Mouse (Mus musculus) mature B cell (primary cell): ENCODE data around the gene Chchd3.

Experiments
- in situ Hi-C: fragments of 300-500 bp; cut with MboI; formaldehyde crosslinking; loops from 2 replicates; pipeline ENCODE4 v1.14.3; 2019

Chchd3 gene

DNA sequence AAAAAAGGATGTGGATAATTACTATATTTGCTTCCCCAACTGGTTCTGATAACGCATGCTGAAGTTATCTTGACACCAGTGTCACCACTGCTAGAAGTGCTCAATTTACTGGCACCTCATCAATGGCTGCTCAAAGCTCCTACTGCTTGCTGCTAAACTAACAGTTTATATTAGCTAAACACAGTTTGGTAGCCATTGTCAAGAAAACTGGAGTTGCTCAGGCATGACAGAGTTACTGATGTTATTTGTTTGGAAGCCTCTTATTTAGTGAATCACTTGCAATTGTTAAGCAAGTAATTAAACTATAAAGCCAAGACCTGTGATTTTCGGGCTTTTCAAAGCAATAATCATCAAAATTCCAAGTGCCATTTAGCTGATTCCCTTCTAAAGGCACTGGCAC, 123.7 kb downstream of the Chchd3 start:
- in situ Hi-C loops, result no loop called here

DNA sequence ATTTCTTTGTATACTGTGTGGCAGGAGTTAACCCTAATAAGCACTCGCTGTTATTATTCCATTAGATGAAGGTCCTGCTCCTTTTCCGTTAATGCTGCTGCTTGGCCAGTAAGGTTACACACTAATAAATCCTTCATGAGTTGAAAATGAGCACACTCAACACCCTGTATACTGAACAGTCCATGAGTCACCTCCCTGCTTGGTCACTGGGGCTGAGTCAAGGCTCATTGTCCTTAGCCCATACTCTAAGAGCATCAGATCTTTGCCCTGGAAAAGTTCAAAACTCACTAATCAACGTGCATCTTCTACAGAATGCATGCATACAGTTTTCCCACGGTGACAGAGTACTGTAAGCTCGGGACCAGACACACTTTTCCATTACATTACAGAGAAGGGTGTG, 124.5 kb downstream of the Chchd3 start:
- in situ Hi-C loops, result no loop called here

DNA sequence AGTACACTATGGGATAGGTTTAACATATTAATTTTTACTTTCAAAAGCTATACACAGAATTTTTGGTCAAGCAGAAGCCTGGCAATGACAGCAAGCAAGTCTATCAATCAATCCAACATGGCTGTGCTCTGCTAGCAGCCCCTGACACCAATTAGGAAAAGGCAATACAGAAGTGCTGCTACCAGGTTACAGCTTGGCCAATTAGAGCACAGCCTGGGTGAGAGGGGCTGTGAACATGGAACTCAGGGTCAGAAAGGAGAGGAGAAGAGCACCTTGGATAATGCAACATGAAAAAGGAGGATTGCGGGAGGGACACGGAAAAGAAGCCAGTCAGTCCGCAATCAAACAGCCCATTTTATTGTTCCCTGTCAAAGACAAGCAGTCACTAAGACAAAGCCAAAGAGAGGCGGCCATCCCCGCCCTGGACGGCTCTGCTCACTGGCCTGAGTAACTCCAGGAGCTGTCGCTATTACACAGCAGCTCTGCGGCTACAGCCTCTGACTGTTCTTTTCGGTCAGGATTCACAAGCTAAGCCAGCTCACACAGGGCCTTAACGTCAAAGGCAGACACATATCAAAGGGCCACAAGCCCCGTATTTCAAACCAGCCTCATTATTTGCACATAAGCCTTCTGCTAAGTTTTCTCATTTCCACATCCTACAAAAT, 128.8 kb downstream of the Chchd3 start:
- in situ Hi-C loops, result no loop called here

- in situ Hi-C loops, result no loop called here
Measured at GRCm38 (mm10) chr6:32922391-32922790, 137.7 kb downstream of the Chchd3 start.

DNA sequence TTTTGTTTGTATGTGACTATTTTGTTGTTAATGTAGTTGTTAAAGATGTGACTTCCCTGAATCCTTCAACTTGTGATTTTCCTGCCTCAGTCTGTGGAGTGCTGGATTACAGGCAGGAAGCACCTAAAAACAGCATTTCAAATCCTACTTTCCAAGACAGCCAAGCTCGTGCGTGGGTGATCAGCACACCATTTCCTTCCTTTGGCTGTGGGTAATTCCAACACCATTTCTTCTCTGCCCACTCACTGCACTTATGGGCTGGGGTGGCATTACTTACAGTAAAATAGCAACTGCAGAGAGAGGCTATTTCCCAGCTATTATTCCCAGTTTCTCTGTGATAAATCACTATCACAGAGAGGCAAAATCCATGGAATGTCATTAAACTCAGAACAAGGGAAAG, 140.0 kb downstream of the Chchd3 start:
- in situ Hi-C loops, result no loop called here

- in situ Hi-C loops, result no loop called here
Measured at GRCm38 (mm10) chr6:32910692-32911091, 149.4 kb downstream of the Chchd3 start.

DNA sequence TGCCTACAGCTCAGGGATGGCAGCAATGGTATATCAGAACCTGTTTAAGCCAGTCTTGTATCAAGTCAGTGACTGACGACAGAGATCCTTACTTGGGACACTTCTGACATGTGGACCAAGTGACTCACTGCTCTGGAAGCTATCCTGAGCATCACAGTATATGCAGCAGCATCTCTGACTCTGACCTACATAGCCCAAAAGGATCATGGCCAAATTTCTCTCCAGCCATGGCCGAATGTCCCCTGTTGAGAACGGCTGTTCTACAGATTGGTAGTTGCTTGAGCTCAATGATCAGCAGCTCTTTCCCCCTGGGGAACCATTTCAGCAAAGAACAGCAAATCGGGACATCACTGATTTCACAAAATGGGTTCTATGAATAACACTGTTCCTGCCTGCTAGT, 161.0 kb downstream of the Chchd3 start:
- in situ Hi-C loops, result no loop called here

DNA sequence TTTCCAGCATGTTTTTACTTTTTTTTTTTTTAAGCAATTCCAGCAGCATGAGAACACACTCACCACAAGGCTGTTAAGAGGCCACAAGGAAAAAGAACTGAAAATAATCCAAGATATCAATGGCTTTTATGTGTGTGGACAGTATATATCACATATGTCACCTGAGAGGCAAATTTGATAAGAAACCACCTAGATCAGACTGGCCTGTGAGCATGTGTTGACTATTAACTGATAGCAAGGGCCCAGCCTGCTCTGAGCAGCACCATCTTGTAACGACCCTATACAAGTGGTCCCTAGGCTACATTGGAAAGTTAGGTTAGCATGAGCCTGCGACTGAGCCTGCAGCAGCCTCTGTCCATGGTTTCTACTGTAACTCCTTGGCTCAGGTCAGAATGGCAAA, 166.0 kb downstream of the Chchd3 start:
- in situ Hi-C loops, result no loop called here

- in situ Hi-C loops, result no loop called here
Measured at GRCm38 (mm10) chr6:32890726-32891125, 169.3 kb downstream of the Chchd3 start.

DNA sequence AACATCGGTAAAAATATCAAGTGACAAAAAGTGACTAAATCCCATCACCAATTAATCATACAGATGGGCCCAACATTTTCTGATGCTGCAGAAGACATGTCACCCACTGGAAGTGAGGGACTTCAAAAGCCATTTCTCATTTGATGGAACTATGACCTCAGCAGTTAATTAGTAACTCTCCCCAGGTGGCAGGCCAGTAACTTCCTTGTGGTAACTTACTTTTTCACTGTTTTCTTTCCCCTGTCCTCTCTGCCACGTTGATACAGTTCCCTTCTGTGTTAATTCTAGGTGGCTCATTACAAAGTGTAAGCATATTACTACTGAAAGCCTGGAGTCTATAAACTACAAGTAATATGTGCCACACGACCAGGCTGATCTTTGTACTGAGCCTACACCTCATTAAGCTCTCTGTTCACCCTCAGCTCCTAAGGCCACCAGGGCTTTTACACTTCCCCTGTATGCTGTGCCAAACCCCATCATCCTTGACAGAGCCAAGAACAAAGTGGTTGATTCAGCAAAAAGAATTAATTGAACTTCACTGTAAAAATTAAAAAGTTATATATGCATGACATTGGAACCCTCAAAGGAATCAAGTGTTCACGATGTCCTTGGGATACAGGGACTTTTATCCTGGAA, 171.0 kb downstream of the Chchd3 start:
- in situ Hi-C loops, result no loop called here

DNA sequence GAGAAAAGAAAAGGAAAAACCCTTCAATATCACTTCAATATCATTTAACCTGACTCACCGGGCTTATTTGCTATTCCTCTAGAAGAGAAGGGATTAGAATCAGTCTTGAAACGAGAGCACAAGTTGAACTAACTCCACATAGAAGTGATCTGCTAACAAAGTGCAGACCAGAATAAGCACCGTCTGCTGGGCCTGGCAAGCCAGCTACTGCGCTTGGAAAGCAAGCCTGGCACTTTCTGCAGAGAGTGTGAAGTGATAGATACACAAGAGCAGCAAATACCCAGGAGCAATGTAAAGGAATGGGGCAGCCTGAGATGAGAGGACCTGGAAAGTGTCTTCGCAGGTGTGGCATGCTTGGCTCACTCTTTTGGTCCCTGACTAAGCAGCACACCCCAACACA, 181.5 kb downstream of the Chchd3 start:
- in situ Hi-C loops, result no loop called here

- in situ Hi-C loops, result no loop called here
Measured at GRCm38 (mm10) chr6:32874176-32874575, 185.9 kb downstream of the Chchd3 start.

DNA sequence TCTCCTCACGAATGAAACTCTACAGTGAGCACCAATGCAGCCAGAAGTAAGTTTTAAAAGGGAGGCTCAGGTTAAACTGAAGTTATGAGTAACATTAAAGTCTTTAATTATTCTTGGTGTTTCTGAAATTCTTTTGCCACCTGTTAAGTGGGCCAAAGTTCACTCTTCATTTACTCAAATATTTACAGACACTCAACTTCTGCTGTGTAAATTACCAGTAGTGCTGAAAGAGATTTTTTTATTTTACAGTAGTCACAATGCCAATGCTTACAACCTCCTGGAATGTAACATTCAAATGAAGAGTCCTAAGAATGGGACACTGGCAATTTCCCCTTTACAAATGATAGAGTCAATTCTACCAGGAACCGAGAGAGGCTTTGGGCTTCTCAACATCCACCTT, 187.3 kb downstream of the Chchd3 start:
- in situ Hi-C loops, result no loop called here

DNA sequence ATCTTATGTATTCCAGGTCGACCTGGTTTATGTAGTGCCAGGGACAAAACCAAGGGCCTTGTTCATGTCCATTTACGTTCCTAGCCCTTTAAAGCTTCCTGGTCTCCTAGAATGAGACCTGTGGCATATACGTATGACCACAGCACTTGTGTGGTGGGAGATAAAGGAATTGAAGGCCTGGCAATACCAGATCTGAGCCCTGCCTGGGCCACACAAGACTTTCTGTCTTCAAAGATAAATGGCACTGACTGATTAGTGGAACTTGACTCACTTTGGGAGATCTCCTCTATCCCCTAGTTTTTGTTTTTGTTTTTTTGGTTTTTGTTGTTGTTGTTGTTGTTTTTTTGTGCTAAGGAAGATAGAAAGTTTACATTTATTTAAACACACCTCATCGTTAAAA, 209.1 kb downstream of the Chchd3 start:
- in situ Hi-C loops, result no loop called here

DNA sequence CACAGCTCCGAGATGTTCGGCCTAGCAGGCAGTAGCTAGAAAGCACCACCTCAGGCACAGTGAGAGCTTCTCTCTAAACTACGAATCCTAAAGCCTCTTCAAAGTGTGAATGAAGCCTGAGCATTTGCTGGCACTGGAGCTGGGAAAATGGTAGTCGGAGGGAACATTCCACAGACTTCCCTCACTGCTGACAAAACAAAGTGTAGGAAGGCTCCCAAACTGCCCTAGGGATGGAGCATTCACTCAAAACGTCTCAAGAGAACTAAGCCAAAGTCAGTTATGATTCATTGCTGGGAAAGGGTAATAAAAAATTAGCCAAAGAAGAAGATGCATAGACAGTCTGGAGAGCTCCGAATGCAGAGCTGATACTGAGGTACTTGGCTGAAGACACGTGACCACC, 211.1 kb downstream of the Chchd3 start:
- in situ Hi-C loops, result no loop called here

DNA sequence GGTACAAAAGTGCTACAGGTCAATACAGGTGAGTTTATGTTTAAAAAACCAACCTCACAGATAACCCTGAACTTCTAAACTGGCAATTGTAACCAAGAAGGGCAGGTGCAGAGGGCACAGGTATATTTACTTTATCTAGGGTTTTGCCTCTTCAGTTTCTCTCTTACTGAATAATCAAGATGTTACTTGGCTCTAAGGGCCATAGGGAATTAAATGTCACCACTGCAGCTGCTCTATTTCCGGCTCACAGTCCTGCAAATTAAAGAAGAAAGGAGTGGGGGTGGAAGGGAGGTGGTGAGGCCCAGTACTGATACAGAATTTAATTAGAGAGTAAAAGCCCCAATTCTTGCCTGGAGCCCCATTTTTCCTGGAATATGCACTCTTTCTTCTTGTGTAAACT, 214.6 kb downstream of the Chchd3 start:
- in situ Hi-C loops, result no loop called here

GRCm38 (mm10) chr6:32837939-32838301, 222.1 kb downstream of the Chchd3 start:
- in situ Hi-C loops, result no loop called here

DNA sequence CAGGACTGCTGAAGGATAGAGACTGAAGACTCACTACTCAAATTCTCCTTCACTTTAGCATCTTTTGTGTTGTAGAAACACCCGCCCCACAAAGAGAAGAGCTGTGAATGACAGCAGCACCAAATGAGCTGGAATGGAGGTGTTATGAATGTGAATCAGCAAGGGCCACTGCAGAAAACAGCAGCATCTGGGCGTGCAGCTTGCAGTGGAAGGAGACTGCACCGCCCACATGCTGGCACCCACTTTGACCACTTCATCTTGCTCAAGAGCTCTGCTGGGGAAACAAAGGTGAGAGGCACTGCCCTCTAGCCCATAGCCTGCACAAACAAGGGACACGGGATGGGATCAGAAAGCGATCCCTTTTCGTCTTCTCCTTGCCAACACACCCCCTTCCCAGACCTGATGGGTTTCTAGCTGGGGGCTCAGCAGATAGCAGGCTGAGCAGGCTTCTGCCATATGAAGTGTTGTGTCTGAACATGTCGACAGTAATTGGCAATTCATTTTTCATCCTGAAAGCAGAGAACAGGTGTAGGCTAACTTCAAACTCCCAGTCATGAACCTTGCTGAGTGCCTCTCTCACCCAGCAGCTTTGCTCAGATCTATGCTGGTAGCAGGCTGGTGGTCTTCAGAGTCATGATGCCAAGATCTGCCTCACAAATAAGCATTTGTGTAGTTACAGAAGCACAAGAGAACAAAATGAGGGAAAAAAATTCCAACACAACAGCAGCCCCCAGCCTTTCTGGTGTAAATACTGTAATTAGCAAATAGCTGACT, 222.7 kb downstream of the Chchd3 start:
- in situ Hi-C loops, result no loop called here

DNA sequence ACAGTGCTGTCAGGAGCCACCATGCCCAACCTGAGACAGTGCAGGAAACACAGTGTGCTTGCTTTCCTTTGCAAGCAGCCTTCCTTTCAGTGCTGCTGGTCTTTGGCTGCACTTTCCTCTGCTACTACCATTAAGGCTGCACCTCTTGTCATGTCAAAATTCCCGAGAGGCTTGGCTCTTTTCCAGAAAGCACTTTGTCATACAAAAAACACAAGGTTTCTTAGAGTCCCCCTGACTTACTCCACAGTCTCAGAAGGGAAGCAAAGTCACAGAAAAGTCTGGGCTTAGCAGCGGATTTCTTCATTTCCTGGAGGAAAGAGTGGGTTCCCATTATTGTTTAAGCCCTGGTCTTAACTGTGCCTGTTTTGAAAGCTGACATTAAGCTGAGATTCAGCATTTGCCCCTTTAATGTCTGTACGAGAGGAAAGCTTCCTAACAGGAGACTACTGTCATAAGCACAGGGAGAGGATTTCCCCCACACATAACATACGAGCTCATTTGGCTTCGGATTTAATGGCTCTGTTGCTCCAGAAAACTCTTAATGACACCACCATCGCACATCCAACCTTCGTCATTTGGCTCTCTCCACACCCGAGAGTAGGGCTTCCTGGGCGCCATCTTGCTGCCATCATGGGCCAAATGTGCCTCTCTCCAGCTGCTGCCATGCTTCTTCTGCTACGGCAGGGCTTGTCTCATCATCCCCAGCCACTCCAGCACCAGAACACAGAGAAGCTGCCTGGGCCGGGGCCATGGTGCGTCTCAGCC, 236.0 kb downstream of the Chchd3 start:
- in situ Hi-C loops, result no loop called here

DNA sequence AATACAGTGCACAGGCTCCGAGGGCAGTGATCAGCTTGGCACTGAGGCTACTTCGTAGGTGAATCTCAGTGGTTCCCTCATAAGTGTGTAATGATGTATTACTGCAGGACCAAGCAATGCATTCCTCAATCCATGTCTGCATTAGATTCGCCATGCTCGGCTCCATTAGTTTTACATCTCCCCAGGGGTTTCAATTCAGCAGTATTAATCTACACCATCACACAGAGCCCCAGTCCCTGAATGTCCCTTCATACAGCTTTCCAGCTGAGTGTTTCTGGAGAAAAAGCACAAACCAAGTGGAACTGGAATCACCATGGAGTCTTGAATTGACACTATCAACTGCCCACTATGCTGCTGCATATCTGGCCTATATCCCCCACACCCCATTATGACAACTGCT, 241.1 kb downstream of the Chchd3 start:
- in situ Hi-C loops, result no loop called here

GRCm38 (mm10) chr6:32808796-32809195, 251.3 kb downstream of the Chchd3 start:
- in situ Hi-C loops, result no loop called here

DNA sequence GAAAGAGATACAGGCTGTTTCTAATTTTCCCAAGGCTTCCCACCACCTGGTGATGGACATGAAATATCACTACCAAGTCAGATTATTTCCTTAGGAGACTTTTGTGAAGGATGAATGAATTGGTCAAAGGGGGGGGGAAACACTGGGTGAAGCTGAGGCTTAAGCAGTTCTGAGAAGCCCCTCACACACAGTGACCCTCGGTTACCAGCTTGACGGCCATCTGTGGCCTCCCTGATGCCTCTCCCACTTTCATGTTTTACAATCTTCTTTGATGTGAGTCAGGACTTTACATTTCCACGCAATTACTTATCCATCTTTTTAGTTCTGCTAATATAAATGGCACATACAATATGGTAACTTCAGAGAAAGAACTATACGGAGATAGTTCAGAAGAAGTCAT, 252.3 kb downstream of the Chchd3 start:
- in situ Hi-C loops, result no loop called here

- in situ Hi-C loops, result no loop called here
Measured at GRCm38 (mm10) chr6:32803646-32804045, 256.4 kb downstream of the Chchd3 start.
